Mouse (Mus musculus): ENCODE measurements around the gene Ccdc173. TPM values are rescaled to one million over a fixed set of nuclear protein-coding genes. Genes with fewer than 3 reads are reported as not detected.

Gene Ccdc173
- total RNA-seq, 1 experiment from 2014 or later = 2.8 TPM

- peak; percentile 92 for ATAC-seq (ENCODE audit: extremely low read depth, insufficient number of reproducible peaks, low FRiP score, poor library complexity, severe bottlenecking)
Measured at GRCm38 (mm10) chr2:69802911-69803312, 13.5 kb upstream of the Ccdc173 start.

DNA sequence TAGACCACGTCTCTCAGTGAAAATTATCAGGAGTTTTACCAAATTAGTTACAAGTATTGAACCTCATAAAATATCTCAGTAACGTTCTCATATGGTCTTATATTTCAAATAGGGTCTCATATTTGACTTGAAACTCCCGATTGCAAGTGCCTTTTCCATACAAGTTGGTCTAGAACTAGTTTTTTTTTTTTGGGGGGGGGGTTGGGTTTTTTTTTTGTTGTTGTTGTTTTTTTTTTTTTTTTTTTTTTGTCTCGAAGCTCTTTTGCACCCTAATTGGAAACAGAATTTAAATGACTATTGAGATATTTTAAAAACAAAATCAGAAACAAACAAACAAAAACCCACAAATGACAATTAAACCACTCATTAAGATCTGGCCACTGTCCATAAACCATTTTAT lies 1.3 kb upstream of the Ccdc173 start:
- no peak for ATAC-seq (ENCODE audit: extremely low read depth, insufficient number of reproducible peaks, low FRiP score, poor library complexity, severe bottlenecking)

GRCm38 (mm10) chr2:69790285-69790684 lies 910 bp upstream of the Ccdc173 start:
- peak; percentile 82 for ATAC-seq (ENCODE audit: extremely low read depth, insufficient number of reproducible peaks, low FRiP score, poor library complexity, severe bottlenecking)

GRCm38 (mm10) chr2:69788974-69789373 lies 401 bp downstream of the Ccdc173 start:
- ATAC-seq (ENCODE audit: extremely low read depth, insufficient number of reproducible peaks, low FRiP score, poor library complexity, severe bottlenecking) = no peak

GRCm38 (mm10) chr2:69778836-69779177 lies 10.6 kb downstream of the Ccdc173 start:
- ATAC-seq (ENCODE audit: extremely low read depth, insufficient number of reproducible peaks, low FRiP score, poor library complexity, severe bottlenecking) = peak; percentile 76

GRCm38 (mm10) chr2:69777985-69778835 lies 11.2 kb downstream of the Ccdc173 start:
- 0 out of 2 replicates have a peak, but pooled peaks have one; percentile 3 for ATAC-seq (ENCODE audit: extremely low read depth, insufficient number of reproducible peaks, low FRiP score, poor library complexity, severe bottlenecking)

DNA sequence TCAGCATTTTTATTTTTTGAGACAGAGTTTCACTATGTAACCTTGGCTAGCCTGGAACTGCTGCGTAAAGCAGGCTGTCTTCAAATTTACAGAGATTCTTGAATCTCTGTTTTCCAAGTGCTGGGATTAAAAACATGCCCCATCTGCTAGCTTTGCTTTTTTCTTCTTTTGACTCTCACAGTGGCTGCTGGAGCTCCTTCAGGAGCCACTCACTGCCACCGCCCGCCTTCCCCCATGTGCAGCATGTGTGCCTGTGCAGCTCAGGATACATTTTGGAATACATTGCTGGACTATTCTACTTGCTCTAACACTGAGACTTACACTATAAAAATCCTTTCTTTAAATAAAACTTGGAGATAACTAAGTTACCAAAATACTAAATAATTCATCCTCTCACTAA lies 16.0 kb downstream of the Ccdc173 start:
- no peak for ATAC-seq (ENCODE audit: extremely low read depth, insufficient number of reproducible peaks, low FRiP score, poor library complexity, severe bottlenecking)

GRCm38 (mm10) chr2:69764716-69765115 lies 24.7 kb downstream of the Ccdc173 start:
- ATAC-seq (ENCODE audit: extremely low read depth, insufficient number of reproducible peaks, low FRiP score, poor library complexity, severe bottlenecking) = no peak

- no peak for ATAC-seq (ENCODE audit: extremely low read depth, insufficient number of reproducible peaks, low FRiP score, poor library complexity, severe bottlenecking)
Measured at GRCm38 (mm10) chr2:69763340-69763739, 26.0 kb downstream of the Ccdc173 start.

GRCm38 (mm10) chr2:69760980-69761379 lies 28.4 kb downstream of the Ccdc173 start:
- ATAC-seq (ENCODE audit: extremely low read depth, insufficient number of reproducible peaks, low FRiP score, poor library complexity, severe bottlenecking) = no peak

- ATAC-seq (ENCODE audit: extremely low read depth, insufficient number of reproducible peaks, low FRiP score, poor library complexity, severe bottlenecking) = no peak
Measured at GRCm38 (mm10) chr2:69745091-69745490, 44.3 kb downstream of the Ccdc173 start.

DNA sequence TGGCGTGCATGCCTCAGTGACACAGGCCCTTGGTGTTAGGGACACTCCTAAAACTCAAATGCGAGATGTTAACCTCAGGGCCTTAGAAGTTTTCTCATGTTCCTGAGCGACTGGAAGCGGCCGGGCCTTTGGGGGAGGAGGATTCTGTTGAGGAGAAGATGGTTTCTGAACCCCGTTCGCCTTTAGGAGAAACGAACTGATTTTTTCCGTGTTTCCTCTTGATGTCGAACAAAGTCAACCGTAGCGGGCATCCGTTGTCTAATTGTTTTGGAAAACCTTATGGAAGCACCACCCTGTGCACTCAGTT lies 65.9 kb downstream of the Ccdc173 start:
- ATAC-seq (ENCODE audit: extremely low read depth, insufficient number of reproducible peaks, low FRiP score, poor library complexity, severe bottlenecking) = no peak

- ATAC-seq (ENCODE audit: extremely low read depth, insufficient number of reproducible peaks, low FRiP score, poor library complexity, severe bottlenecking) = peak; percentile 88
Measured at GRCm38 (mm10) chr2:69722650-69723518, 66.5 kb downstream of the Ccdc173 start.

DNA sequence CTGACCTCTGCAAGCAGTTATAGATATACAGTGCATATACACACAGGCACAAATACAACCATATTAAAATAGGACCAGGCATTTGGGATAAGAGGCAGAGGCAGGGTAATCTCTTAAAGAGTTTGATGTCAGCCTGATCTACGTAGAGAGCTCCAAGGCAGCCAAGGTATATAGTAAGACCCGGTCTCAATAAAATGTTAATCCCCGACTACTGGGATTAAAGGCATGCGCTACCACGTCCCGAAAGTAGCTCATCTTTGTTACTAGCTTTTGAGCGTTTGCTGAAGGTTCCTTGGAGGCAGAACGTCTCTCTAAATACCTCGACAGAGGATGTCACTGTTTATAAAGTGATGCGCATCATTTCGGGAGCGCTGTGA lies 67.1 kb downstream of the Ccdc173 start, which contains the start of gene Ppig:
TSS of gene Ppig (plus strand) at position 273 of the 377 bp plus-strand sequence.
- no peak for ATAC-seq (ENCODE audit: extremely low read depth, insufficient number of reproducible peaks, low FRiP score, poor library complexity, severe bottlenecking)

GRCm38 (mm10) chr2:69719121-69719520 lies 70.3 kb downstream of the Ccdc173 start:
- no peak for ATAC-seq (ENCODE audit: extremely low read depth, insufficient number of reproducible peaks, low FRiP score, poor library complexity, severe bottlenecking)

GRCm38 (mm10) chr2:69716483-69716882 lies 72.9 kb downstream of the Ccdc173 start:
- no peak for ATAC-seq (ENCODE audit: extremely low read depth, insufficient number of reproducible peaks, low FRiP score, poor library complexity, severe bottlenecking)

DNA sequence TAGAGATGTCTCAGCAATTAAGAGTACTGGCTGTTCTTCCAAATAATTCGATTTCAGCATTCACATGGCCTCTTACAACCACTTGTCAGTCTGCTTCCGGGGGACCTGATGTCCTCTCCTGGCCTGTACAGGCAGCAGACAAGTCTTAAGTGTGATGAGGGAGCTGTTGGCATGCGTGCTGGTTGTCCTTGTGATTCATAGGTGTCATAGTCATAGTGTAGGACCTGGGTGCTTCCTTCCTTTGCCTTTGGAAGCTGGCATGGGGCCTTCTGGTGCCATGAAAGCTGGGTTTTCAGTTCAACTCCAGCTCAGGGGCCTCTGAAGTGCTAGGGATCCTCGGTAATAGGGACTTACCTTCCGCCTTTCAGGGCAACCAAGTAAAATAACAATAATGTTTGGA lies 75.2 kb downstream of the Ccdc173 start:
- no peak for ATAC-seq (ENCODE audit: extremely low read depth, insufficient number of reproducible peaks, low FRiP score, poor library complexity, severe bottlenecking)

DNA sequence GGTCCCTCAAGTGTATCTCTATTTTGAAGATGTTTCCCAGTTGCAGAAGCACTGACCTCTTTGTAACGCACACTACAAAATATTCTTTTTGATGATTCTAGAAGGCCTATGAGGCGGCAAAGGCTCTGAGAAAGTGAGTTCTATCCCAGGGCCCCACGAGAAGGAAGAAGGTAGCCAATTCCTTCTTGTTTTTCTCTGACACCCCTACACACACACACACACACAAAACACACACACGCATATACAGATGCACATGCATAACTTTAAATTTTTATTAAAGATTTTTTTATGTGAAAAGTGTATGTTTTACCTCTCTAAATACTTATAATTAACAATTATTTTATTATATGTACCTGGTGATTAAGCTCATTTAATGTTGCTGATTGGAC lies 75.8 kb downstream of the Ccdc173 start:
- no peak for ATAC-seq (ENCODE audit: extremely low read depth, insufficient number of reproducible peaks, low FRiP score, poor library complexity, severe bottlenecking)

- ATAC-seq (ENCODE audit: extremely low read depth, insufficient number of reproducible peaks, low FRiP score, poor library complexity, severe bottlenecking) = peak; percentile 100
Measured at GRCm38 (mm10) chr2:69712981-69713625, 76.3 kb downstream of the Ccdc173 start, which contains the start of gene Fastkd1. Gene Fastkd1 (minus strand): TSS chr2:69713516.

DNA sequence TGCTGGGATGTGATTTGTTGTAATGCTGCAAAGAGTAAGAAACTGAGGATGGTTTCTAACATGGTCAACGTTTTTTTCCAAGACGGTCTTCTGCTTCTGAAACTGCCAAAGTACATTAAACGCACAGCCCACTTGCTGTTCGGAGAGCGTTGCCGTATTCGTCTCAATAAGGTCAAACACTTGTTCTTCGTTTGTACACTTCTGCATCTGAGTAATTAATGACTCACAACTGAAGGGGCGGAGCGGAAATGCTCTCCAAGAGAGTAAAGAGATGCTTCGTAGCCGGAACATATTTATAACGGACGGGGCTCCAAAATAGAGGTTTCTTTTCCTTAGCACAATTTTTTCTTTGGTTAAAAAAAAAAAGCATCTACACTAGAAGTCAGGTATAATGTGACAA lies 77.2 kb downstream of the Ccdc173 start:
- no peak for ATAC-seq (ENCODE audit: extremely low read depth, insufficient number of reproducible peaks, low FRiP score, poor library complexity, severe bottlenecking)
